In genomic region chr6:34729449-34730151, GRCm38 (mm10) we compare ENCODE assay signal across 18 mouse cellular contexts. TPM values are rescaled to one million over a fixed set of nuclear protein-coding genes. Genes with fewer than 3 reads are reported as not detected.
DNase-seq lines count a peak whose midpoint lies in the region; ATAC-seq and TF ChIP-seq lines count a peak whose summit lies in the region.
"Had no signal": no experiment of that assay in that cellular context is flagged by ENCODE, and none has a peak within 500 bp of the region (broad histone marks: within the 10 kb centered on the region; RNA-seq: fewer than 3 reads in every experiment).

No protein-coding gene starts in this region.

- H3K36me3 ChIP-seq in intestine, embryonic 15.5 days: no peaks in the 10 kb centered on the region
- H3K36me3 ChIP-seq in intestine, postnatal 0 days (ENCODE audit: control insufficient read depth, insufficient read depth): no peaks in the 10 kb centered on the region
- H3K36me3 ChIP-seq: midbrain, embryonic 15.5 days had no signal

- 52% methylated on average over 8 of the region's 8 CpGs for WGBS in intestine, embryonic 15.5 days
- 59% methylated on average over 8 of the region's 8 CpGs for WGBS in intestine, postnatal 0 days

- H3K27ac ChIP-seq in gastrocnemius, adult 2 months: peak overlapping the region; percentile 24
- H3K27ac ChIP-seq in intestine, embryonic 15.5 days: 0 out of 2 replicates have a peak overlapping the region, but pooled peaks have one; percentile 56
- no peak overlapping the region for H3K27ac ChIP-seq in intestine, postnatal 0 days (ENCODE audit: low read depth, low read length)
- H3K27ac ChIP-seq: macrophage; midbrain, embryonic 15.5 days had no signal

- TF ChIP-seq CTCF in gastrocnemius, adult 2 months (IDR thresholded peaks at IDR 0.05): no peak
- TF ChIP-seq CTCF in intestine, postnatal 0 days (IDR thresholded peaks at IDR 0.05; ENCODE audit: low read depth): no peak

- H3K4me3 ChIP-seq in gastrocnemius, adult 2 months: no peak overlapping the region
- H3K4me3 ChIP-seq in intestine, embryonic 15.5 days (replicated peaks): no peak overlapping the region
- H3K4me3 ChIP-seq in intestine, postnatal 0 days (ENCODE audit: low read depth, low read length): no peak overlapping the region
- H3K4me3 ChIP-seq: erythroblast, embryonic 14.5 days; midbrain, embryonic 15.5 days had no signal

- no peak for DNase-seq in gastrocnemius, adult 2 months
- DNase-seq in gastrocnemius, postnatal 14 days: no peak
- DNase-seq in lung, postnatal 36 days: peak; percentile 24
- DNase-seq in lung, postnatal 14 days: no peak
- no peak for DNase-seq in right cerebral cortex, adult 18-20 months
- DNase-seq: cerebellum, adult 11 months; gastrocnemius, postnatal 36 days; kidney, postnatal 14 days; right cerebral cortex, postnatal 4 days; thymus, postnatal 36 days had no signal

- H3K4me2 ChIP-seq in intestine, embryonic 15.5 days (replicated peaks): no peak overlapping the region
- H3K4me2 ChIP-seq in intestine, postnatal 0 days (replicated peaks; ENCODE audit: low read depth): no peak overlapping the region
- H3K4me2 ChIP-seq: midbrain, embryonic 15.5 days had no signal

- H3K27me3 ChIP-seq in intestine, embryonic 15.5 days (replicated peaks): no peaks in the 10 kb centered on the region
- no peaks in the 10 kb centered on the region for H3K27me3 ChIP-seq in intestine, postnatal 0 days (replicated peaks; ENCODE audit: control insufficient read depth, insufficient read depth, low read length)
- H3K27me3 ChIP-seq: midbrain, embryonic 15.5 days; Patski had no signal

- no peak overlapping the region for H3K9ac ChIP-seq in intestine, embryonic 15.5 days
- H3K9ac ChIP-seq in intestine, postnatal 0 days (ENCODE audit: low read depth, low read length): no peak overlapping the region
- H3K9ac ChIP-seq: midbrain, embryonic 15.5 days had no signal

- intact Hi-C loops in gastrocnemius, adult 2 months (cut with DNase I): no loop called here
- intact Hi-C loops in gastrocnemius, postnatal 14 days (cut with DNase I; ENCODE audit: low total_unique reads): no loop called here

- ATAC-seq in intestine, embryonic 15.5 days: no peak
- ATAC-seq in intestine, postnatal 0 days: no peak
- no peak for ATAC-seq in inflammation-experienced regulatory T-cells, adult 6 months
- ATAC-seq: hindbrain, embryonic 16.5 days; midbrain, embryonic 15.5 days; Patski had no signal

- H3K4me1 ChIP-seq in intestine, embryonic 15.5 days (replicated peaks): peaks cover 15% of the 10 kb centered on the region
- H3K4me1 ChIP-seq in intestine, postnatal 0 days (replicated peaks; ENCODE audit: control insufficient read depth, insufficient read depth, low read length): no peaks in the 10 kb centered on the region

- H3K9me3 ChIP-seq in intestine, embryonic 15.5 days: no peaks in the 10 kb centered on the region
- no peaks in the 10 kb centered on the region for H3K9me3 ChIP-seq in intestine, postnatal 0 days (ENCODE audit: control insufficient read depth)
- H3K9me3 ChIP-seq: midbrain, embryonic 15.5 days had no signal

RNA-seq across cellular contexts. Expression of gene Agbl3, which starts 50.6 kb away (rescaled TPM):
- 1 to 10 TPM; 1.5 to 2.2 TPM for total RNA-seq in gastrocnemius, adult 2 months (2021)
- 1 to 10 TPM; 3.0 to 3.9 TPM for total RNA-seq in gastrocnemius, postnatal 14 days (2021)
- 4.0 and 4.7 TPM in 2 replicates for polyA plus RNA-seq in intestine, embryonic 15.5 days (2015; fragmentation: Nextera tagmentation; extraction: Ambion mirVana)
- polyA plus RNA-seq in intestine, postnatal 0 days (2015; fragmentation: Nextera tagmentation; extraction: Ambion mirVana): 4.7 and 5.2 TPM in 2 replicates
- polyA plus RNA-seq in inflammation-experienced regulatory T-cells, adult 6 months (2017; shearing (Covaris generic)): 1 to 10 TPM; 1.7 to 2.6 (median 2.3) TPM
